Comparison of ENCODE assay signal across 9 mouse cellular contexts in genomic region chr3:101280348-101281311, GRCm38 (mm10). TPM values are rescaled to one million over a fixed set of nuclear protein-coding genes. Genes with fewer than 3 reads are reported as not detected.
DNase-seq lines count a peak whose midpoint lies in the region; ATAC-seq and TF ChIP-seq lines count a peak whose summit lies in the region.
"Had no signal": no experiment of that assay in that cellular context is flagged by ENCODE, and none has a peak within 500 bp of the region (broad histone marks: within the 10 kb centered on the region; RNA-seq: fewer than 3 reads in every experiment).

No protein-coding gene starts in this region.

- peaks cover 14% of the 10 kb centered on the region for H3K4me1 ChIP-seq in brown adipose tissue, adult 24 weeks (ENCODE audit: control insufficient read depth, insufficient read depth, insufficient read length, low read length)
- peaks cover 10% of the 10 kb centered on the region for H3K4me1 ChIP-seq in heart, embryonic 15.5 days (replicated peaks)
- peaks cover 4% of the 10 kb centered on the region; the same call in 1 of the 2 replicates for H3K4me1 ChIP-seq in small intestine, adult 2 months (ENCODE audit: control insufficient read depth, insufficient read depth, insufficient read length, low read length)

- ATAC-seq in heart, embryonic 15.5 days (replicated peaks; ENCODE audit: insufficient number of reproducible peaks, insufficient read depth, low FRiP score, low read depth): peak; percentile 58; the same call in 1 of the 2 replicates
- ATAC-seq in erythroblast, adult 5-6 weeks (replicated peaks; ENCODE audit: low FRiP score, poor library complexity, severe bottlenecking): no peak

- H3K4me3 ChIP-seq in brown adipose tissue, adult 24 weeks (ENCODE audit: insufficient read depth, low read depth, low read length): no peak overlapping the region
- H3K4me3 ChIP-seq in heart, embryonic 15.5 days: no peak overlapping the region
- no peak overlapping the region for H3K4me3 ChIP-seq in small intestine, adult 2 months (ENCODE audit: low read depth, low read length)
- H3K4me3 ChIP-seq: midbrain, embryonic 12.5 days had no signal

- no peak overlapping the region for H3K4me2 ChIP-seq in heart, embryonic 15.5 days
- H3K4me2 ChIP-seq: midbrain, embryonic 12.5 days had no signal

- TF ChIP-seq POLR2A in small intestine, adult 2 months (IDR thresholded peaks at IDR 0.05; ENCODE audit: low read depth, low read length): no peak

- H3K27ac ChIP-seq in brown adipose tissue, adult 24 weeks (replicated peaks; ENCODE audit: low read depth, low read length): peak overlapping the region; percentile 89
- peak overlapping the region; percentile 61 for H3K27ac ChIP-seq in heart, embryonic 15.5 days
- H3K27ac ChIP-seq in small intestine, adult 2 months (ENCODE audit: insufficient read depth, low read depth, low read length): peak overlapping the region; percentile 44
- H3K27ac ChIP-seq: midbrain, embryonic 12.5 days had no signal

- no peak overlapping the region for H3K9ac ChIP-seq in heart, embryonic 15.5 days
- H3K9ac ChIP-seq: midbrain, embryonic 12.5 days had no signal

- DNase-seq in adrenal gland, adult 2 months: peak; percentile 9
- no peak for DNase-seq in adrenal gland, postnatal 36 days
- DNase-seq in kidney, postnatal 4 days: peak; percentile 49 to 62
- no peak for DNase-seq in adrenal gland, postnatal 25 days

- no peaks in the 10 kb centered on the region for H3K36me3 ChIP-seq in heart, embryonic 15.5 days
- no peaks in the 10 kb centered on the region for H3K36me3 ChIP-seq in small intestine, adult 2 months (ENCODE audit: control insufficient read depth, insufficient read depth, low read length)
- H3K36me3 ChIP-seq: midbrain, embryonic 12.5 days had no signal

- 37% methylated on average over 15 of the region's 15 CpGs for WGBS in heart, embryonic 15.5 days
- 27% methylated on average over 15 of the region's 15 CpGs for WGBS in small intestine, adult 2 months

- no peaks in the 10 kb centered on the region for H3K9me3 ChIP-seq in heart, embryonic 15.5 days (replicated peaks)
- H3K9me3 ChIP-seq: midbrain, embryonic 12.5 days had no signal

- no peaks in the 10 kb centered on the region for H3K27me3 ChIP-seq in heart, embryonic 15.5 days
- no peaks in the 10 kb centered on the region for H3K27me3 ChIP-seq in small intestine, adult 2 months (ENCODE audit: control insufficient read depth, insufficient read depth, low read length)

- no peak for TF ChIP-seq CTCF in small intestine, adult 2 months (IDR thresholded peaks at IDR 0.05; ENCODE audit: extremely low read depth, insufficient read length, insufficient replicate concordance, low read depth, low read length)

RNA-seq across cellular contexts. Expression of gene Cd2, which starts 7.1 kb away (rescaled TPM):
- 1 to 10 TPM in 1 of 2 experiments, under 1 TPM in 1; 0.37 to 1.5 TPM for total RNA-seq in adrenal gland, adult 2 months (2021)
- polyA plus RNA-seq in adrenal gland, adult 2 months (2012; rRNA removed): 0.55 and 0.93 TPM in 2 replicates
- under 1 TPM; 0.53 to 0.63 TPM for total RNA-seq in adrenal gland, postnatal 36 days (2021)
- polyA plus RNA-seq in brown adipose tissue, adult 24 weeks (2012; ENCODE audit: insufficient read depth, insufficient read length, missing spikeins): 1.3 and 2.4 TPM in 2 replicates
- polyA plus RNA-seq in heart, embryonic 15.5 days (2015; fragmentation: Nextera tagmentation; extraction: Ambion mirVana): 0.31 and 1.5 TPM in 2 replicates
- 0.80 and 2.1 TPM in 2 replicates for polyA plus RNA-seq in small intestine, adult 2 months (2012; rRNA removed)
- not detected in 2 replicates for total RNA-seq in erythroblast, adult 5-6 weeks (2015; ENCODE audit: low replicate concordance)
- total RNA-seq in erythroblast, adult 5-6 weeks (2017; ENCODE audit: low replicate concordance): 1.3 TPM in 1 of 2 replicates, not detected in the other
- total RNA-seq in adrenal gland, postnatal 25 days (2021): 0.33 TPM in 1 of 2 replicates, not detected in the other
- polyA plus RNA-seq: midbrain, embryonic 12.5 days had no signal

Comparison
In these comparisons a context has a peak if more than half of its experiments do, and no peak if none do; other contexts are left out.
1. DNase-seq: peak in adrenal gland, adult 2 months (single experiment) and kidney, postnatal 4 days (2 of 2); none in adrenal gland, postnatal 36 days (0 of 2) and adrenal gland, postnatal 25 days (single experiment).
2. Peak in every context shown above with its lines, with median percentiles within 50 percentile points of each other: H3K27ac ChIP-seq.